Mouse (Mus musculus): ENCODE measurements around the gene Fmnl1. TPM values are rescaled to one million over a fixed set of nuclear protein-coding genes. Genes with fewer than 3 reads are reported as not detected.
A peak's percentile ranks its signal among the peaks of the same experiment; 100 is the strongest.

Fmnl1 gene
- polyA plus RNA-seq, 1 experiment: not detected

DNA sequence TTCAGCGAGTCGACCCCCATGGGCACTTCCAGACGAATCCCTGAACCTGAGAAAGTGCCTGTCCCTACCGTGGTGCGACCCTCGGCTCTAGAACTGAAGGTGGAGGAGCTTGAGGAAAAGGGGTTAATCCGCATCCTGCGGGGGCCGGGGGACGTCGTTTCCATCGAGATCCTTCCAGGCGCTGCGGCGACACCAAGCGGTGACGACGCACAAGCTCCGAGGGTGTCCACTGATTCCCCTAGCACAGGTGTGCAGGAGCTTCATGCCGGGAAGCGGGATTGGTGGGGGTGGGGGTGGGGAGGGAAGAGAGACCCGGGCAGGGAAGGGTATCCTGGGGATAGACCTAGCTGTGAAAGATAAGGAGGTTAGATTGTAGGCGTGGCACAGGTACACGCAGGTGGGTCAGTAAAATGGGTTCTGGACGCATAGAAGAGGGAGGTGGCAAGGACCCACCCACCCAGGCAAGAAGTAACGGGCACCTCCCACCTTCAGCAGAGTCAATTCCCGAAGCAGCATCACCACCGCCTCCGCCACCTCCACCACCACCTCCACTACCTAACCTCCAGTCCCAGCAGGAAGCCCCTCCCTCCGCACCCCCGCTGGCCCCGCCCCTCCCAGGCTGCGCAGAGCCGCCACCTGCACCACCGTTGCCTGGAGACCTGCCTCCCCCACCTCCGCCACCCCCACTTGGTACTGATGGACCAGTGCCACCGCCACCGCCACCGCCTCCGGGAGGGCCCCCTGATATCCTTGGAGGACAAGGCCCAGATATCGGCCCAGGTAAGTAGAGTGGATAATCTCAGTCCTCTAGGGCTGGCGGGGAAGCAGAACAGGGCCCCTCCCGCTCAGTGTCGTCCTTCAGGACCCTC, 22.3 kb downstream of the Fmnl1 start:
- no peak for TF ChIP-seq GATA1 (IDR thresholded peaks at IDR 0.05; ENCODE audit: low read length)

DNA sequence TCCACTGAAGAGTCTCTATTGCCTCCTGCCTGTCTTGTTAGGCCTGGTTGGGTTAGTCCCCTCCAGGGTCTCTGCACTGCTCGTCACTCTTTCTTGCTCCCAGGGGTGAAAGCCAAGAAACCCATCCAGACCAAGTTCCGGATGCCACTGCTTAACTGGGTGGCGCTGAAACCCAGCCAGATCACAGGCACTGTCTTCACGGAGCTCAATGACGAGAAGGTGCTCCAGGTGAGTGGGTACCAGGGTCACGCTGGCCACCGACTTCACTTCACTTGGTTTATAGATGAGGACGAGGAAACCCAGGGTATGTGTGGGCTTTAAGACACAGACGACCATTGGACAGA, 22.9 kb downstream of the Fmnl1 start:
- TF ChIP-seq GATA1 (IDR thresholded peaks at IDR 0.05; ENCODE audit: low read length): no peak

DNA sequence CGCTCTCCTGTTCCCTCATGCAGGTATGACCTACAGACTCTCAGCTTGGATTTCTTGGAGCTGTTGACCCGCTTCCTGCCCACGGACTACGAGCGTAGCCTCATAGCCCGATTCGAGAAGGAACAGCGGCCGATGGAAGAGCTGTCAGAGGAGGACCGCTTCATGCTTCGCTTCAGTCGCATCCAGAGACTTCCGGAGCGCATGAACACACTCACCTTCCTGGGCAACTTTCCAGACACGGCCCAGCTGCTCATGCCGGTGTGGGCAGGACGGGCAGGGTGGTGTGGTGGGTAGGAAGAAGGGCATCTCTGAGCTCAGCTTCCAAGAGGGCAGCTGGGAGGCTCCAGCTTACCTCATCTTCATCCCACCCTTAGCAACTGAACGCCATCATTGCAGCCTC, 24.3 kb downstream of the Fmnl1 start:
- no peak for TF ChIP-seq GATA1 (IDR thresholded peaks at IDR 0.05; ENCODE audit: low read length)

DNA sequence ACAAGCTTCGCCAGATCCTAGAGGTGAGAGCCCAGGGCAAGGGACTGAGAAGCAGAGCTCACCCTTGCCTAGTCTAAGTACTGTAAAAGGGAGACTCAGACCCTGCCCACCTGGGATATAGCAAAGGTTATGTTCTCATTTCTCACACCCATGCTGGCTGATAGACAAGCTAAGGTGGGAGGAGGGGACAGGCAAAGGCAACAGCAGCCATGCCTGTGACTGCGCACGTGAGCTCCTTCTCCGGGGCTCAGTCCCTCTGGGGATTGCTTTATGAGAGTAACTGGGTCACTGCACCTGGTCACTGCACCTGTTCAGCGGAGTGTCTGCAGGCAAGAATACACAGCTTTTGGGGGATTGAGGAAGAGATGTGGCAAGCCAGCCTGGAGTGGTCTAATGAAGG, 24.7 kb downstream of the Fmnl1 start:
- no peak for TF ChIP-seq GATA1 (IDR thresholded peaks at IDR 0.05; ENCODE audit: low read length)

DNA sequence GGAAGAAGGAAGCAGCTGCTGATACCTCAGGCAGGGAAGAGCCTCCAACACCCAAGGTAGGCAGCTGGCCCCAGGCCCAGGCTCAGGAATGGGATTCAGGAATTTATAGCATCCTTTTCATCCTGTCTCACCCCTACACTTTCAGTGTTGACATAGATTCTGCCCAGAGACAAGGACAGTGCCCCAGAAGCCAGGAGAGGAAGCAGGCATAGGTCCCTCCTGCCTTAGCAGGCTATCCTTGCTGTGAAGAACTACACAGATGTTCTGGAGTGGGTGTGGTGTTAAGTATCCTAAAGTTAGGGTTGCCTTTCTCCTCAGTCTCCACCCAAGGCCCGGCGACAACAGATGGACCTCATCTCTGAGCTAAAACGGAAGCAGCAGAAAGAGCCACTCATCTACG, 26.4 kb downstream of the Fmnl1 start:
- TF ChIP-seq GATA1 (IDR thresholded peaks at IDR 0.05; ENCODE audit: low read length): no peak

DNA sequence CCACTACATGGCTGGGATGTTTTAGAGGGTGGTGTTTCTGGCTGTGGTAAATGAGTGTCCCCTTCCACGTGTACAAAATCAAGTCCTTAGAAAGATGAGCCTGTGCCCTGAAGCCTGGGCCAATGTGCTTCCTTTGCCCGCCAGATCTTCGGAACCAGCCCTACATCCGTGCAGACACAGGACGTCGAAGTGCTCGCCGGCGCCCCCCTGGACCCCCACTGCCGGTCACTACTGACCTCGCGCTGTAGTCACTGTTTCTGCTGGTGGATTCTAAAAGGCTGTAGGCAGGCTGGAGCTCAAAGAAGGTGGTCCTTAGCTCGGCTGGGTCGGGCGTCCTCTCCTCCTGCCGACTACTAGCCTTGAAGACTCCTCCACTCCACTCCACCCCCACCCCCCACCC, 27.4 kb downstream of the Fmnl1 start:
- TF ChIP-seq GATA1 (IDR thresholded peaks at IDR 0.05; ENCODE audit: low read length): no peak

DNA sequence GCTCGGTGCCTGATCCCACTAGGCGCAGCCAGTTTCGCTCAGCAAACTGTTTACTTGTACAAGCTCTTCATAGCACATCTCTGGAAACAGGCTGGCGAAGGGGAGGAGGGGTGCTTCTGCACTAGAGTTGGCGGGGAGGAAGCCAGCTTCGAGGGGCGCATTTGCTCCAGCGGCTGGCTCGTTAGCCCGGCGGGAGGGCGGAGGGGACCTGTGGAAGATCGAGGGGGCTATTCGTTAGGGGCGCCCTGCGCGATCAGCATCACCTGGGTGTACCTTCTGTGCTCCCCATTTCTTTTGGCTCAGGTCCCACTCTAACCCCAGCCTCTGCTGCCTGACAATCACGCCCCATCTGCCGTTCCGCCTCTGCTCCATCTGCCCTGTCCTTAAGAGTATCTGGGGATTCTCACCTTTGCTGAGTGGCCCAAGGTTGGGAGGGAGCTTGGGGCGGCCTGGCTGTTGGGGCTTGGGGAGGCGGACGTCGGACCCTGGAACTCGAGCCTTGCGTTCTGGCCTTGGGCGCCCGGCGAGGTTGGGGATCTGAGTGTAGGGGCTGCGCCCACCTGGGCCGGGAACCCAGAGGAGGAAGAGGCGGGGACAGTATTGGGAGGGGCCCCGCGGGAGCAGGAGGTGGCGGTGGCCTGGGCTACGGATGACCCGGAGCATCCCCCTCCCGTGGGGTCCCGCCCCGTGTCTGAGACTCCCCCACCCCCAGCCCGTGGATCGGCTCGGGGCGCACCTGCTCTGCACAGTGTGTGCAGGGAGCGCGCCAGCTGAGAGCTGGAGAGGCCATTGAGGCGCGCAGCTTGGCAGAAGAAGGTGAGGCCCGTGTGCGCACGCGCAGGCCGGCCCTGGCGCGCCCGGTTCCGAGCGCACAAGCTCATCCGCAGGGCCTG, 28.2 kb downstream of the Fmnl1 start:
- TF ChIP-seq GATA1 (IDR thresholded peaks at IDR 0.05; ENCODE audit: low read length): no peak

DNA sequence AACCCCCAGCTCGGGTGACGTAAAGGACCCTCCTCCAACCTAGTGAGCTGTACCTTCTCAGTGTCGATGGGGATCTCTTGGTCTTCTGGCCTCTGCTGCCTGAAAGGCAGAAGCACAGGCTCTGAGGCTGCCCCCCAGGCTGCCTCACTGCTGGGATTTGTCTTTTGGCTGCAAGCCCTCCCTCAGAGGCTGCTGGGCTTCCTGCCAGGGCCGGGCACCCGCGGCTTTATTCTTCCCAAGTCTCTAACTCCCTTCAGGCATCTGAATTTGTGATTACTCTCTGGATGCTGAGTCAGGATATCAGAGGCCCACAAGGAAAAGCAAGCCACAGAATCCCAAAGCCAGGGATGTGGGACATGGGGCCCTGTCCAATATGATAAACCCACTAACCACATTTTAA, 30.8 kb downstream of the Fmnl1 start:
- TF ChIP-seq GATA1 (IDR thresholded peaks at IDR 0.05; ENCODE audit: low read length): no peak

DNA sequence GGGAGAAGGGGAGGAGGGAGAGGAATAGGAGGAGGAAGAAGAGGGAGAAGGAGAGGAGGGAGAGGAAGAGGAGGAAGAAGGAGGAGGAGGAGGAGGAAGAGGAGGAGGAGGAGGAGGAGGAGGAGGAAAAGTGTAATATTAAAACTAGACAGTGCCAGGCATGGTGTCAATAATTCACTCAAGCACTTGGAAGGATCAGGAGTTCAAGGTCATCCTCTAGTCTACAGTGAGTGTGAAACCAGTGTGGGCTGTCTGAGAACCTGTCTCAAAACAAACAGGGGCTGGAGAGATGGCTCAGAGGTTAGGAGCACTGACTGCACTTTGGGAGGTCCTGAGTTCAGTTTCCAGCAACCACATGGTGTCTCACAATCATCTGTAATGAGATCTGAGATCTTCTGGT, 31.5 kb downstream of the Fmnl1 start:
- TF ChIP-seq GATA1 (IDR thresholded peaks at IDR 0.05; ENCODE audit: low read length): no peak

DNA sequence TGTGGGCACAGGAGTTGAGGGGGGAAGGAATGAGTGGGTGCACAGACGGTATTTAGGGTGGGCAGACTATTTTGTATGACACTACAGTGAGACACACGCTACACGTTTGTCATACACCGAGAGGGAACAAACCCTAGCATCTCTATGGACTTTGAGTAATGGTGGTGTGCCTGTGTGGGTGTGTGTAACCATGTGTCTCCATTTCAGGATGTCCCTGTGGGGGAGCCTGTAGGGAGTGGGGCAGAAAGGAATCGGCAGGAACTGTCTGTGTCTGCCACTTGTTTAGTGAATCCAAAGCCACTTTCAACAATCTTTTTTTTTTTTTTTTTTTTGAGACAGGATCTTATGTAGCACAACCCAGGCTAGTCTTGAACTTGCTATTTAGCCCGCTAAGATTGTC, 35.3 kb downstream of the Fmnl1 start:
- no peak for TF ChIP-seq GATA1 (IDR thresholded peaks at IDR 0.05; ENCODE audit: low read length)

DNA sequence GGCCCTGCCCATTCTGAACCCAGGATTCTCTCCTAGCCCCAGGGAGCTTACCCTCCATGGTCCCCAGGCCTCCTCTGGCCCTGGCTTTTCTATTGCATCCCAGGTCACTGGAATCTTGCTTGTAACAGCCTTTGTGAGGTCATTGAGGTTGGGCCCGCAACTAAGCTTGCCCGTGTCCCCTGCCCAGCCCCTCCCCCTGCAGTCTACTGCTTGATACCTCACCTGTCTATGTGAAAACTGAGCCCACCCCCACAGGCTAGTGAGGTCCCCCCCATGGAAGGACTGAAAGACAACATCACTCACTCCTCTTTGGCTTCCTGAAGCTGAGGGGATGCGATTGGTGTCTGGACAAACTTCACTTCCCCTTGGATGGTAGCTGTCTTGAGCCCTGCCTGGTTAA, 37.6 kb downstream of the Fmnl1 start, which contains the start of gene 1700023F06Rik:
TSS of gene 1700023F06Rik (minus strand) at position 101 of the 400 bp plus-strand sequence.
- no peak for TF ChIP-seq GATA1 (IDR thresholded peaks at IDR 0.05; ENCODE audit: low read length)

DNA sequence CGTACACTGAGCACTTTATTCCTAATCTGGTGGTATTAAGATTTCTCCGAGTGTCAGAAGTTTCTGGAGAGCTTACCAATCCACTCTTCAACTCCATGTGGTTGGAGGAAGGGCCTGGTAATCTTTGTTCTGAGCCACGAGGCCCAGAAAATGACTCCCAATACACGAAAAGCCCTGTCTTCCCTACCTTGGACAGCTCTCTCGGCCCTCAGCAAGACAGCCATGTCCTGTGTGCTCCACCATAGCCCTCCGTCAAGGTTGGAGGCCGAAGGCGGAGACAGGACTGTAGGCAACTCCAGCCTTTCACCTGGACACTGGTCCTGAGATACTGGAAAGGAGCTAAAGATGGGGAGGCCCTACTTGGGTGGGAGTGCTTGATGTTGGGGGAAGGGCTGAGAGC, 39.4 kb downstream of the Fmnl1 start:
- no peak for TF ChIP-seq GATA1 (IDR thresholded peaks at IDR 0.05; ENCODE audit: low read length)

DNA sequence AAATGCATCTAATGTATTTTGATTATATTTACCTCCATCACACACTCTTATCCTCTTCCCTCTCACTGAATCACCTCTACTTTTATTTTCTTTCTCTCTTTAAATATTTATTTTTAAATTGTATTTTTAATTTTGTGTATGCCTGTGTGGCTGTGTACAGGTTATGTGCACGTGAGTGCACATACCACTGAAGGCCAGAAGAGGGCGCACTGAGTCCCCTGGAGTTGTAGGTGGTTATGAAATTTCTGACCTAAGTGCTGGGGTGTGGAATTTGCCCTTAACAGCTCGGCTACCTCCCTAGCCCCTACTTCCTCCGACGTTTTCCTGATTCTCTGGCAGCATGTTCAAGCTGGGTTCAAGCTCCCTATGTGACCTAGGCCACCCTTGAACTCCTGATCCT, 42.8 kb downstream of the Fmnl1 start:
- TF ChIP-seq GATA1 (IDR thresholded peaks at IDR 0.05; ENCODE audit: low read length): no peak

DNA sequence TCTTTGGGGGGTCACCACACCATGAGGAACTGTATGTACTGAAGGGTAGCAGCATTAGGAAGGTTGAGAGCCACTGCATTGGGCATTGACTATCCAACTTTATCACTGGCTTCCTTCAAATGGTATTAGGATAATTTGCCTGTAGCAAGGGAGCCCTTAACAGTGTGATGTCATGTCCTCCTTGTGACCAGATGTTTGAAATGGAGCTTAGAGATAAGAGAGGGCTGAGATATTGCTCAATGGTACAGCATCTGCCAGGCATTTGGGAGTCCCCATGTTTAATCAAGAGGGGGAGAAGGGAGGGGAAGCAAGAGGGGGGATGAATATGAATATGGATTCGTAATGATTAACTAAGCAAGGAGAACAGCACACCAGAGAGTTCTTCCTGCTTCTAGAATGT, 44.4 kb downstream of the Fmnl1 start:
- peak; percentile 82 for TF ChIP-seq GATA1 (IDR thresholded peaks at IDR 0.05; ENCODE audit: low read length)

DNA sequence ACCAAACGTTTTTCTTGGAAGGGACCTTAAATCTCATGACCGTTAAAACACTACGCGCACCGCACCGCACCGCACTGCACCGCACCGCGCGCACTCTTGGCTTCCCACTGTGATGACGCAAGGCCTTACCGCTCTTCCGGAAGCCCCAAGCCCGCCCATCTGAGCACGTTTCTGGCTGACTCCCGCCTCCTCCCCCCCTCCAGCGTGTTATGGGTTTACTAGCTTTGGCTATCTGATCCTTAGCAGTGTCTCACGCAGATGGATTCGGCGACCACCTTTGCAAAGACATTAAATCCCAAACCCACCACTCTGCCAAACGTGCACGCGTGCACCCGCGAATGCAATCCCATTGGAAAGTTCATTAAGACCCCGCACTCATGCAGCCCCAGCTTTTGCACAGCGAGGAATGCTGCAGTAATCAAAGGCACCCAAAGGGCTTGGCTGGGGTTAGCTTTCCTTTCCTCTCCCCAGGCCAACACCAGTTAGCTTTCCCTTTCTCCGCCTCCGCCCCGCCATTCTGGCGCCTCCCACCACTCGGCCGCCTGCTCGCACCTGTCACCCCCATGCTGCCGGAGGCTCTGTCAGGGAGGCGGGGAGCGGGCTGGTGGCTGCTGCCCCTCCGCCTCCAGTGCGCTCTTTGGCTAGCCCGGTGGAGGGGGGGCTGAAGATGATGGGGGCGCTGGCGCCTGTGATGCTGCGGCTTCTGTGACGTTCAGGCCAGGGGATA, 47.0 kb downstream of the Fmnl1 start, which contains the start of gene Spata32:
TSS of gene Spata32 (minus strand) at position 643 of the 727 bp plus-strand sequence.
- TF ChIP-seq GATA1 (IDR thresholded peaks at IDR 0.05; ENCODE audit: low read length): no peak

DNA sequence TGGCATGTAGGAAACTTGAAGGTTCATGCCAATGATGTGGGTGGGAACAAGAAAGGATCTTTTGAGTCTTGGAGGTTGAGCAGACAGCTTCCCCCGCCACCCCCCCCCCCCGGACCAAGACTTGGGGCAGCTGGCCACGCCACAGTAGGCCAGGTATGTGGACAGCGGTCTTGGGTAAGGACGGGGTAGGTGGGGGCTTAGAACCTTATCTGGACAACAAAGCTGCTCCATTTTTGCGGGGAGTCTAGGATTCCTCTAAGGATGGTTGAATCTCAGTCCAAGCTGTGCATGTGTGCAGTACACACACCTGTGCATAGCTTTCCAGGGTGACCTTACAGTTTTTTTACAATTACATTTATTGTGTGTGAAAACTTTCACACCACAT, 47.6 kb downstream of the Fmnl1 start:
- no peak for TF ChIP-seq GATA1 (IDR thresholded peaks at IDR 0.05; ENCODE audit: low read length)

Measured in G1E-ER4 (cell line).